Mouse (Mus musculus): ENCODE results near the gene Mamdc4.
"Not testable (repeated sequence)": the region's sequence is repeated elsewhere in the genome, so short reads cannot be mapped to it uniquely, and the experiment has no call there.

Gene Mamdc4

GRCm38 (mm10) chr2:25560551-25560950, 14.1 kb downstream of the Mamdc4 start:
- intact Hi-C loops (cut with DNase I): no loop called here

- intact Hi-C loops (cut with DNase I): no loop called here
These were observed 15.9 kb downstream of the Mamdc4 start for GRCm38 (mm10) chr2:25558774-25559173.

GRCm38 (mm10) chr2:25557964-25558360, 16.7 kb downstream of the Mamdc4 start:
- intact Hi-C loops (cut with DNase I): no loop called here

- intact Hi-C loops (cut with DNase I): no loop called here
These were observed 17.3 kb downstream of the Mamdc4 start, which contains the start of gene Edf1 for GRCm38 (mm10) chr2:25557221-25557963. Gene Edf1, plus strand, starts transcription at chr2:25557847.

GRCm38 (mm10) chr2:25556296-25556695, 18.3 kb downstream of the Mamdc4 start:
- intact Hi-C loops (cut with DNase I): no loop called here

- intact Hi-C loops (cut with DNase I): not testable (repeated sequence)
These were observed 19.2 kb downstream of the Mamdc4 start for GRCm38 (mm10) chr2:25555479-25555878.

GRCm38 (mm10) chr2:25553171-25553786, 21.4 kb downstream of the Mamdc4 start:
- intact Hi-C loops (cut with DNase I): not testable (repeated sequence)

- intact Hi-C loops (cut with DNase I): loop anchor here (2.0 kb wide), 1 partner anchor 44 kb away; no protein-coding TSS in a partner anchor
These were observed 23.5 kb downstream of the Mamdc4 start for GRCm38 (mm10) chr2:25551186-25551585.

GRCm38 (mm10) chr2:25549021-25549991, 25.3 kb downstream of the Mamdc4 start:
- intact Hi-C loops (cut with DNase I): loop anchor here (5.0 kb wide), 1 partner anchor 127 kb away; the partner anchor contains the start of gene Fut7

- intact Hi-C loops (cut with DNase I): loop anchor here (5.0 kb wide), 1 partner anchor 125 kb away; the partner anchor contains the start of gene Fut7
These were observed 27.7 kb downstream of the Mamdc4 start, which contains the start of gene Traf2 for GRCm38 (mm10) chr2:25546811-25547491. Gene Traf2, minus strand, starts transcription at chr2:25546940.

- intact Hi-C loops (cut with DNase I): loop anchor here (5.0 kb wide), 1 partner anchor 124 kb away; the partner anchor contains the start of gene Fut7
These were observed 28.4 kb downstream of the Mamdc4 start for GRCm38 (mm10) chr2:25545996-25546810.

- intact Hi-C loops (cut with DNase I): no loop called here
These were observed 32.8 kb downstream of the Mamdc4 start for GRCm38 (mm10) chr2:25541644-25542367.

GRCm38 (mm10) chr2:25540541-25540948, 34.1 kb downstream of the Mamdc4 start:
- intact Hi-C loops (cut with DNase I): no loop called here

GRCm38 (mm10) chr2:25536531-25536930, 38.1 kb downstream of the Mamdc4 start:
- intact Hi-C loops (cut with DNase I): no loop called here

- intact Hi-C loops (cut with DNase I): no loop called here
These were observed 39.8 kb downstream of the Mamdc4 start for GRCm38 (mm10) chr2:25534866-25535182.

GRCm38 (mm10) chr2:25534178-25534865, 40.3 kb downstream of the Mamdc4 start:
- intact Hi-C loops (cut with DNase I): no loop called here

- intact Hi-C loops (cut with DNase I): no loop called here
These were observed 40.9 kb downstream of the Mamdc4 start for GRCm38 (mm10) chr2:25533707-25534106.

GRCm38 (mm10) chr2:25526510-25527302, 47.9 kb downstream of the Mamdc4 start:
- intact Hi-C loops (cut with DNase I): no loop called here
